Mouse (Mus musculus) spleen, adult 2 months (tissue): ENCODE measurements around the gene Dnajb1. TPM values are rescaled to one million over a fixed set of nuclear protein-coding genes. Genes with fewer than 3 reads are reported as not detected.

Experiments used
- DNase-seq, 2 experiments: peaks; one replicate each; pipeline versions ENCODE4 v3.0.0 to v3.0.0-alpha.2; 2012 to 2021; ENCODE audit warnings: low spot score in 2 of 2, low read depth in 1 of 2
- H3K27ac ChIP-seq: fragments of 200-500 bp; 2 replicates; pipeline ENCODE4 v1.5.1; 2012; ENCODE audit warnings: low read length, inconsistent platforms; ENCODE audit not compliant: insufficient read depth
- H3K27me3 ChIP-seq: fragments of 200-500 bp; 2 replicates; pipeline ENCODE4 v1.6.1; 2012; ENCODE audit warnings: mild to moderate bottlenecking, moderate library complexity, low read length, inconsistent platforms; ENCODE audit not compliant: control insufficient read depth, insufficient read depth
- H3K36me3 ChIP-seq: fragments of 200-500 bp; 2 replicates; pipeline ENCODE4 v1.6.1; 2012; ENCODE audit warnings: mild to moderate bottlenecking, low read length, inconsistent platforms; ENCODE audit not compliant: control insufficient read depth, insufficient read depth
- H3K4me1 ChIP-seq: fragments of 200-500 bp; 2 replicates; pipeline ENCODE4 v1.6.1; 2011; ENCODE audit warnings: inconsistent platforms; ENCODE audit not compliant: control insufficient read depth, insufficient read depth, insufficient read length
- H3K4me3 ChIP-seq: fragments of 200-500 bp; 2 replicates; pipeline ENCODE4 v1.5.1; 2011; ENCODE audit warnings: mild to moderate bottlenecking, inconsistent platforms; ENCODE audit not compliant: insufficient read depth, insufficient read length; ENCODE audit errors: extremely low read depth
- CTCF ChIP-seq: fragments of 200-500 bp; IDR thresholded peaks from 2 replicates; pipeline ENCODE4 v1.5.1; 2011; ENCODE audit warnings: mild to moderate bottlenecking, inconsistent platforms; ENCODE audit not compliant: insufficient read depth, insufficient read length, insufficient replicate concordance; ENCODE audit errors: extremely low read depth
- POLR2A ChIP-seq: fragments of 200-500 bp; IDR thresholded peaks from 2 replicates; pipeline ENCODE4 v1.6.1; 2011; ENCODE audit warnings: low read depth, low read length, inconsistent platforms
- WGBS: fragments of 180-500 bp; shearing (Covaris S2); methylation state at CpG from one replicate; pipeline ENCODE4 v1.1.7; 2018; 5-methylcytosine and 5-hydroxymethylcytosine counted together
- polyA plus RNA-seq: library from polyadenylated mRNA; depleted of rRNA; stranded (reverse); fragments of >200 nt; gene quantifications from 2 replicates; pipeline ENCODE4 v1.2.3, GENCODE M21; 2012

The Dnajb1 gene
- polyA plus RNA-seq, 1 experiment, result 24.9 TPM

DNA sequence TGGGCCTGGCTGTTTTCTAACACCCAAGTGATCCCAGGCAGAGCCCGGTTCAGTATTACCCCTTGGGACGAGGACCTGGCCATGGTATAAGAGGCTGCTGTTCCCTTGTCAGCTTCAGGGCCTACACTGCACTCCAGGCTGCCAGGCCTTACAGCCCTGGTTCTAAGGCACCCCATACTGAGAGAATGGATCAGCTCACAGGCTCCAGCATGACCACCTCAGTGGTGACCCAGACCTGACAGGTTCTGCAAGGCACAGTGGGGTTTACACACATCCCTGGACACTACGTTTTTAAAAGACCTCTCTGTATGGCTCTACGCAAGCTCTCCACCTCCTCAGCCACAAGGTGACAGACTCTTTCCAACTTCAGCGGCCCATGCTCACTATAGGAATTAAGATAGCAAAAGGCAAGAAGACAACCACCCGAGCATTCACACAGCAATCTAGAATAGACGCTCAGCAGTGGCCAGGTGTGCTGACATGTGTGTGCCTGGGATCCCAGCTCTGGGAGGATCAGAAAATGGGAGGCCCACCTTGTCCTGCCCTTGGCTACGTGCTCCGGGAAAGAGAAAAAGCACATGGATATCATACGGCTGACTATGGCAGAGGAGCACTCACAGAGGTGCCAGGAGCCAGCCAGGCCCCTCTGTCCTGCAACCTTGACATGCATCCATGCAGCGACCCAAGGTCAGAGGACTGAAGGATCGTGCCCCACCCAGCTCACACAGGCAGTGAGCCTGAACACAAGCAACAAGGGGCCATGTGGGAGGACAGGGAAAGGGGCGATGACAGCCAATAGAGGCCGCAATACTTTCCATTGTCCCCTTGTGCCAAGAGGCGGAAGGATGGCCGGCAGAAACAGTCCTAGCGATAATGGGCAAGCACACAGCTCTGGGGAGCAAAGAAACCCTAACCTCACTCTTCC, 29.6 kb upstream of the Dnajb1 start:
- peaks cover 5% of the 10 kb centered on the region; the same call in 1 of the 2 replicates for H3K4me1 ChIP-seq
- 92% methylated on average over 17 of the region's 17 CpGs for WGBS
- no peak for DNase-seq
- TF ChIP-seq POLR2A (no peak), CTCF (no peak)
- no peaks in the 10 kb centered on the region for H3K27me3 ChIP-seq
- H3K4me3 ChIP-seq, result no peak overlapping the region
- no peaks in the 10 kb centered on the region for H3K36me3 ChIP-seq
- no peak overlapping the region for H3K27ac ChIP-seq

DNA sequence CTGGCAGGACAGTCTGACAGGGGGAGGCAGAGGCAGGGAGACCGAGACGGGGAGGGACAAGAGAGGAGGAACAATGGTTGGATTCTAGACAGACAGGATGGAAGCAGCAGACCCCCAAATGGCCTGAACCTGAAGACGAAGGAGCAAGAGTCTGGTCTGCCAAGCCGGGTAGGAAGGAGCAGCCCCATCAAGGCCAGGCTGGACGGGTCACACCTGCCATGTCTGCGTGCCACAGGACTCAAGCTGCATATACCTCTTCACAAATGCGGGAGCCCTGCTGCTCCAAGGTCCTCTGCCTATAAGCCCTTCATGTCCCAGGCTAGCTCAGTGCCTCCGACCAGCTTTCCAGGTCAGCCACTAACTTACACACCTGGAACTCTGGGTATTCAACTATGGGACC, 28.3 kb upstream of the Dnajb1 start:
- no peak overlapping the region for H3K27ac ChIP-seq
- no peaks in the 10 kb centered on the region for H3K4me1 ChIP-seq
- no peak for DNase-seq
- no peaks in the 10 kb centered on the region for H3K27me3 ChIP-seq
- 95% methylated on average over 8 of the region's 8 CpGs for WGBS
- H3K36me3 ChIP-seq, result no peaks in the 10 kb centered on the region
- TF ChIP-seq POLR2A (no peak), CTCF (no peak)
- H3K4me3 ChIP-seq, result no peak overlapping the region

DNA sequence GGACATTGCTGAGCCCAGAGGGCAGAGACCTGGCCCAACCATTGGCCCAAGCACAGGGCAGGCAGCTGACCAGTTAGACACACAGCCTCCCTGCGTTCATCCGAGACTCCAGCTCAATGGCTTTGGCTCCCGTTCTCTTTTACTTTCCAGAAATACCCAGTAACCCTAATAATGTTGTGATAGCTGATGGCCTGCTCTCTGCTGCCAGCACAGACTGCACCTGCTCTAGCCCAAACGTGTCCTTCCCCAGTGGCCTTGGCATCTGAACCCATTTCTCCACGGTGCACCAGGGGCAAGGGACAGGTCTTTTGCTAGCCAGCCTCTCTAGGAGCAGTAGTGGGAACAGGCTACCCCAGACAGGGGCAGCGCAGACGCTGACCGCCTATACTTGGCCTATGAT, 27.2 kb upstream of the Dnajb1 start:
- no peak for DNase-seq
- no peaks in the 10 kb centered on the region for H3K4me1 ChIP-seq
- H3K36me3 ChIP-seq, result no peaks in the 10 kb centered on the region
- no peak overlapping the region for H3K27ac ChIP-seq
- WGBS, result 97% methylated on average over 8 of the region's 8 CpGs
- TF ChIP-seq POLR2A, result no peak
- no peak for TF ChIP-seq CTCF
- H3K4me3 ChIP-seq, result no peak overlapping the region
- H3K27me3 ChIP-seq, result no peaks in the 10 kb centered on the region

DNA sequence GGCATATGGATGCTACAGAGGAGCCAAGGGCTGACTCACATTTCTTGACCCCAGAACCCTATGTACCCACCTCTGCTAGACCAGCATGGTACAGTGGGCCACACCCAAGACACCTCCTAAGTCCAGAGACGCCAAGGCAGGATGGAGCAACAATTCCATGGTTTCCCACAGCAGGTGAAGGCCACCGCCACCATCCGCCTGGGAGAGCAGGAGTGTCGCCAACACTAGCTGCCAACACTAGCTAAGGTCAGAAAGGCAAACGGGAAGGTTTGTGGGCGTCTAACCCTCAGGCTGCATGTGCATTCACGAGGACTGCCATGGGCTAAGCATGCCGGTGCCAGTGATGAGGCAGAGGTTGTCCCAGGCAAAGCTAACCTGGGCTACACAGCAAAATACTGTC, 25.8 kb upstream of the Dnajb1 start:
- DNase-seq, result no peak
- Histone ChIP-seq H3K4me3 (no peak overlapping the region), H3K27ac (no peak overlapping the region), H3K4me1 (no peaks in the 10 kb centered on the region), H3K27me3 (no peaks in the 10 kb centered on the region), H3K36me3 (no peaks in the 10 kb centered on the region)
- TF ChIP-seq CTCF, result no peak
- TF ChIP-seq POLR2A, result no peak
- 93% methylated on average over 8 of the region's 8 CpGs for WGBS

DNA sequence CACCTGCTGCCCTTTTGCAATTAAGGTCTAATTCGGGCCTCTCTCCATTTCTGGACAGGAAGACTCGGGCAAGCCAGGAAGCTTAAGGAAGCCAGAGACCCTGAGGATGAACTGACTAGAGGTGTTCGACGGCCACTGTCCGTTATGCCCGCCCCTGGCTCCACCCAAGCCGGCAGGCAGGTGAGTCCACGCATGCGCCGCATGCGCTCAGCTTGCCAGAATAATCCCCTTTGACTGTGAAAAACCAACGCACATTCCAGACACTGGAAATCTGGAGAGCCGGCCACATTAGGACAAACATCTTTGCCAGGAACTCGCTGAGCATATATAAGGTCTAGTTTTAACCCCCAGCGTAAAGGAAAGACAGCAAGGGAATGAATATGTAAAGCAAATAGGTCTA, 24.8 kb upstream of the Dnajb1 start:
- no peaks in the 10 kb centered on the region for H3K4me1 ChIP-seq
- WGBS, result 95% methylated on average over 15 of the region's 15 CpGs
- no peak for TF ChIP-seq POLR2A
- no peak for TF ChIP-seq CTCF
- H3K36me3 ChIP-seq, result no peaks in the 10 kb centered on the region
- no peak overlapping the region for H3K4me3 ChIP-seq
- DNase-seq, result no peak
- no peaks in the 10 kb centered on the region for H3K27me3 ChIP-seq
- no peak overlapping the region for H3K27ac ChIP-seq

DNA sequence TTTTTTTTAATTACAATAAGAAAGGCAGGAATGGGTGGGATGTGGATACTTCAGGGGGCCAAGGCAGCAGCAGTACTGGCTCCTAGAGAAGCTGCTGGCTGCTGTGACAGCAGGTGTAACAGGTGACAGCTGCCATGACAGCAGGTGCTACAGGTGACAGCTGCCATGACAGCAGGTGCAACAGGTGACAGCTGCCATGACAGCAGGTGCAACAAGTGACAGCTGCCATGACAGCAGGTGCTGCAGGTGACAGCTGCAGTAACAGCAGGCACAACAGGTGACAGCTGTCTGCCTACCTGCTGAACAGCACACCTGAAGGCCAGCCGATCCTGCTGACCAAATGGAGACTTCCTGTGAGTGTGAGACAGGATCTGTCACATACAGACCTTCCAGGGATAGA, 23.2 kb upstream of the Dnajb1 start:
- no peak overlapping the region for H3K4me3 ChIP-seq
- no peak overlapping the region for H3K27ac ChIP-seq
- no peaks in the 10 kb centered on the region for H3K4me1 ChIP-seq
- TF ChIP-seq POLR2A (no peak), CTCF (no peak)
- no peak for DNase-seq
- H3K27me3 ChIP-seq, result no peaks in the 10 kb centered on the region
- 89% methylated on average over 1 of the region's 1 CpGs for WGBS
- no peaks in the 10 kb centered on the region for H3K36me3 ChIP-seq

DNA sequence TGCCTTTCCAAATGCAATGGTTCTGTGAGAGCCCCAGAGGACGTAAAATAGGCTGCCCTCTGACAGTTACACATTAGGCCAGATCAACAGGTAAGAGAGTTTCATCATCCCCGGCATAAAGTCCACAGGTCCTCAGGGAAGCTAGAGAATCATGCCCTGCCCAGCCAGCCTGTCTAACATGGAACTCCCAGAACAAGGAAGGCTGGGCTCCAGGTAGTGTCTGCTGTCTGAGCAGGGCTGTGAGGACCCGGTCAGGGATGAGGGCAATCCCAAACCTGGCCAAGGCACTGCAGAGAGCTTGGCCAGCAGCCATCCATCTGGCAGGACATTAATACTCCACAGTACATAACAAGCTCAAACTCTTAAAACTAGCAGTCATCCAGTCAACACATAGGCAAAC, 22.7 kb upstream of the Dnajb1 start:
- Histone ChIP-seq H3K27me3 (no peaks in the 10 kb centered on the region), H3K27ac (no peak overlapping the region), H3K4me3 (no peak overlapping the region), H3K36me3 (no peaks in the 10 kb centered on the region), H3K4me1 (no peaks in the 10 kb centered on the region)
- WGBS, result 95% methylated on average over 3 of the region's 3 CpGs
- TF ChIP-seq CTCF (no peak), POLR2A (no peak)
- no peak for DNase-seq
